Mouse (Mus musculus) spleen, adult 2 months (tissue): ENCODE measurements around the gene Lrfn2.

Experiments
- CTCF ChIP-seq: fragments of 200-500 bp; IDR thresholded peaks from 2 replicates; pipeline ENCODE4 v1.5.1; 2011; ENCODE audit warnings: mild to moderate bottlenecking, inconsistent platforms; ENCODE audit not compliant: insufficient read depth, insufficient read length, insufficient replicate concordance; ENCODE audit errors: extremely low read depth
- POLR2A ChIP-seq: fragments of 200-500 bp; IDR thresholded peaks from 2 replicates; pipeline ENCODE4 v1.6.1; 2011; ENCODE audit warnings: low read depth, low read length, inconsistent platforms

- no peak for TF ChIP-seq CTCF
- TF ChIP-seq POLR2A: no peak
Measured at GRCm38 (mm10) chr17:48971296-48971695, 39.1 kb downstream of the Lrfn2 start.
